Comparison of ENCODE assay signal across 13 mouse cellular contexts in genomic region chr15:95735746-95736145, GRCm38 (mm10).
"Had no signal": no experiment of that assay in that cellular context is flagged by ENCODE, and none has a peak within 500 bp of the region (broad histone marks: within the 10 kb centered on the region; RNA-seq: fewer than 3 reads in every experiment).

No protein-coding gene starts in this region.

- H3K27me3 ChIP-seq: liver, embryonic 12.5 days; midbrain, embryonic 12.5 days; neural tube, embryonic 12.5 days had no signal

- ATAC-seq: liver, embryonic 12.5 days had no signal

- H3K27ac ChIP-seq: liver, embryonic 12.5 days; liver, embryonic 14.5 days; midbrain, embryonic 10.5 days; midbrain, embryonic 12.5 days; neural tube, embryonic 12.5 days had no signal

- H3K9me3 ChIP-seq: liver, embryonic 12.5 days; midbrain, embryonic 10.5 days; midbrain, embryonic 12.5 days; neural tube, embryonic 12.5 days had no signal

- H3K9ac ChIP-seq: liver, embryonic 12.5 days; liver, embryonic 14.5 days; lung, embryonic 14.5 days; midbrain, embryonic 12.5 days; neural tube, embryonic 12.5 days had no signal

- DNase-seq: lung, adult 18-20 months; lung, embryonic 14.5 days; lung, postnatal 10 days; lung, postnatal 4 days; midbrain, embryonic 14.5 days; right cerebral cortex, postnatal 25 days; right cerebral cortex, postnatal 4 days; spleen, adult 18-20 months had no signal

- H3K4me2 ChIP-seq: liver, embryonic 12.5 days; lung, embryonic 14.5 days; midbrain, embryonic 12.5 days; neural tube, embryonic 12.5 days had no signal

- H3K36me3 ChIP-seq: liver, embryonic 12.5 days; midbrain, embryonic 10.5 days; midbrain, embryonic 12.5 days; neural tube, embryonic 12.5 days had no signal

- H3K4me1 ChIP-seq: liver, embryonic 12.5 days; midbrain, embryonic 12.5 days; neural tube, embryonic 12.5 days had no signal

- H3K4me3 ChIP-seq: liver, embryonic 12.5 days; midbrain, embryonic 10.5 days; midbrain, embryonic 12.5 days; neural tube, embryonic 12.5 days had no signal
